Mouse (Mus musculus): Measurements from ENCODE around the gene Zmynd8.

DNA sequence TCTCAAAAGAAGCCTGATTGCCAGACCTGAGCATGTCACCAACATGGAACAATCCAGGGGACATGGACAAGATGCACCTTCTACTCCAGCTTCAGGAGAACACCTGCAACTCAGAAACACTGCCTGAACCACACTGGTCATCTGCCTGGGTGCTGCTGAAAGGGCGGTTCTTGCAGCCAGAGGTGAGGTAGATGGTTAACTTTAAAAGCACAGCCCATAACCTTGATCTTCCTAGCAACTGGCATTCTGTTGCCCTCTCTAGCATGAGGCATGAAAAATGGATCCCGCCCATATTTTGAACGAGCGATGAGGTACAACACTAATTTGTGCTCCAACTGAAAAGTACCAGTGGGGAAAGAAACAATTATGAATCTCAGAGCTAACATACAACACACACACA is 21.6 kb downstream of the Zmynd8 start:
- TF ChIP-seq GATA1 (IDR thresholded peaks at IDR 0.05; ENCODE audit: low read length): no peak
- TF ChIP-seq TAL1 (IDR thresholded peaks at IDR 0.05; ENCODE audit: low read length): no peak
